Mouse (Mus musculus): ENCODE measurements around the gene Adam11.

GRCm38 (mm10) chr11:102810721-102811485, 49.7 kb downstream of the Adam11 start:
- TF ChIP-seq CTCF (IDR thresholded peaks at IDR 0.05; ENCODE audit: low read depth) (no peak), EP300 (IDR thresholded peaks at IDR 0.05; ENCODE audit: low read depth) (no peak)
